Mouse (Mus musculus) cerebellum, adult 2 months (tissue): Measurements from ENCODE around the gene Rsl1. TPM values are rescaled to one million over a fixed set of nuclear protein-coding genes. Genes with fewer than 3 reads are reported as not detected.

Source experiments
- DNase-seq, 2 experiments: peaks; one replicate each; pipeline ENCODE4 v3.0.0; 2021
- H3K27ac ChIP-seq: fragments of 200-500 bp; 2 replicates; pipeline ENCODE4 v1.5.1; 2012; ENCODE audit warnings: low read length, control low read depth, inconsistent platforms; ENCODE audit not compliant: insufficient read depth
- H3K27me3 ChIP-seq: fragments of 200-500 bp; 2 replicates; pipeline ENCODE4 v1.6.1; 2012; ENCODE audit warnings: inconsistent platforms, mild to moderate bottlenecking, low read length, moderate library complexity; ENCODE audit not compliant: control insufficient read depth, insufficient read depth
- H3K4me1 ChIP-seq: fragments of 200-500 bp; 2 replicates; pipeline ENCODE4 v1.6.1; 2011; ENCODE audit warnings: low read length; ENCODE audit not compliant: control insufficient read depth, insufficient read depth
- H3K4me3 ChIP-seq: fragments of 200-500 bp; replicated peaks from 2 replicates; pipeline ENCODE3; 2011; ENCODE audit warnings: mild to moderate bottlenecking, low read depth, low read length, control low read depth; ENCODE audit not compliant: insufficient read depth
- CTCF ChIP-seq: fragments of 200-500 bp; IDR thresholded peaks from 2 replicates; pipeline ENCODE4 v1.5.1; 2011; ENCODE audit warnings: low read depth, mild to moderate bottlenecking, control low read depth, low read length, moderate library complexity, borderline replicate concordance; ENCODE audit not compliant: insufficient read depth
- POLR2A ChIP-seq: fragments of 200-500 bp; IDR thresholded peaks from 2 replicates; pipeline ENCODE4 v1.6.1; 2011; ENCODE audit warnings: low read length, control low read depth, borderline replicate concordance; ENCODE audit not compliant: insufficient read depth
- WGBS: fragments of 180-500 bp; shearing (Covaris S2); methylation state at CpG from one replicate; pipeline ENCODE4 v1.1.7; 2018; 5-methylcytosine and 5-hydroxymethylcytosine counted together
- polyA plus RNA-seq: library from polyadenylated mRNA; depleted of rRNA; stranded (reverse); fragments of >200 nt; gene quantifications from 2 replicates; pipeline ENCODE4 v1.2.3, GENCODE M21; 2012; rRNA removed

Rsl1 gene
- polyA plus RNA-seq, 1 experiment = 3.0 TPM

DNA sequence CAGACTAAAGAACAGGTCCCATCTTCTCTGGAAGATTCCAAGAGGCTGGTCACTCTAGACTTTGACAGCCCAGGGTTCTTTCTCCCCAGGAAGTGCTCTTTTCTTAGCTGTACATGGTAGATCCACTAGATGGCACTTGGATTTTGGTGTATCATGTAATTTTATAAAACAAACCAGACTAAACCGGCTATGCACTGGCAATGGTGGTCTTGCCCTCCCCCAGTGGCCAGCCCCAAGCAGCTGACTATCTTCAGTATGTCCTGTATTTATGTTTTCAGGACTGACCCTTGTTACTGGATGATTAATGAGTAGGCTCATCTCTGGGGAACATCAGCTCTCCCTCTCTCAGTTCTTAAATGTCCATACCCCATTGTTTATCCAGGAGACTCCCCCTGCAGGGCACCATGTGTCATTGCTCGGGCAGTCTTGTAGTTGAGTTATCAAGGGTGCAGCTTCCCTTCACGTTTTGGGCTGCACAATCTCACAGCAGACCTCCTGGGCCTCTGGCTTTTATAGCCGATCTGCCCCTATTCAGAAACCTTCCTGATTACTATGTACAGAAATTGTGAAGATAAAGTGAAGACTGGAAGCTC is 41.1 kb downstream of the Rsl1 start:
- 60% methylated on average over 4 of the region's 4 CpGs for WGBS
- no peak for DNase-seq
- TF ChIP-seq CTCF = no peak
- no peak for TF ChIP-seq POLR2A
- no peak overlapping the region for H3K27ac ChIP-seq
- H3K4me3 ChIP-seq = no peak overlapping the region
- no peaks in the 10 kb centered on the region for H3K27me3 ChIP-seq
- no peaks in the 10 kb centered on the region for H3K4me1 ChIP-seq

Other genes starting within 250 kb of the Rsl1 start
- 2.9 and 3.6 TPM in 2 replicates for gene Zfp712, start 112.0 kb upstream of the Rsl1 start, polyA plus RNA-seq
- 2.6 and 2.8 TPM in 2 replicates for gene Zfp708, start 75.2 kb upstream of the Rsl1 start, polyA plus RNA-seq
- gene Gm28557, start 64.6 kb upstream of the Rsl1 start, polyA plus RNA-seq = 1.9 and 2.0 TPM in 2 replicates
- gene Rslcan18, start 56.9 kb upstream of the Rsl1 start, polyA plus RNA-seq = 0.16 TPM in 2 replicates
- gene Zfp759, start 51.5 kb upstream of the Rsl1 start, polyA plus RNA-seq = 2.6 and 3.2 TPM in 2 replicates
- 0.84 and 1.1 TPM in 2 replicates for gene Zfp455, start 21.3 kb downstream of the Rsl1 start, polyA plus RNA-seq
- 4.0 TPM in 2 replicates for gene Zfp458, start 105.3 kb downstream of the Rsl1 start, polyA plus RNA-seq
- gene Zfp457, start 133.3 kb downstream of the Rsl1 start, polyA plus RNA-seq = 2.9 and 3.4 TPM in 2 replicates
- gene Zfp595, start 159.4 kb downstream of the Rsl1 start, polyA plus RNA-seq = 2.3 and 2.4 TPM in 2 replicates
- gene Gm28044, start 187.4 kb downstream of the Rsl1 start, polyA plus RNA-seq = 0.43 TPM in 1 of 2 replicates, not detected in the other
- gene Zfp953, start 187.4 kb downstream of the Rsl1 start, polyA plus RNA-seq = 0.44 and 0.59 TPM in 2 replicates
- not detected in 2 replicates for gene Gm28041, start 202.6 kb downstream of the Rsl1 start, polyA plus RNA-seq
- gene Zfp456, start 202.6 kb downstream of the Rsl1 start, polyA plus RNA-seq = 0.30 and 0.77 TPM in 2 replicates
- gene Zfp429, start 226.6 kb downstream of the Rsl1 start, polyA plus RNA-seq = 2.9 and 3.2 TPM in 2 replicates
- gene Zfp459, start 248.2 kb downstream of the Rsl1 start, polyA plus RNA-seq = 0.97 and 1.0 TPM in 2 replicates